Mouse (Mus musculus) E14TG2a.4 (cell line): ENCODE results near the gene Tpra1.

ENCODE experiments used
- CTCF ChIP-seq: conservative IDR thresholded peaks from 2 replicates; pipeline ENCODE4 v1.5.1; 2014; ENCODE audit warnings: low read length
- POU5F1 ChIP-seq: IDR thresholded peaks from 2 replicates; pipeline ENCODE4 v1.6.1; 2014; ENCODE audit warnings: low read length, borderline replicate concordance

DNA sequence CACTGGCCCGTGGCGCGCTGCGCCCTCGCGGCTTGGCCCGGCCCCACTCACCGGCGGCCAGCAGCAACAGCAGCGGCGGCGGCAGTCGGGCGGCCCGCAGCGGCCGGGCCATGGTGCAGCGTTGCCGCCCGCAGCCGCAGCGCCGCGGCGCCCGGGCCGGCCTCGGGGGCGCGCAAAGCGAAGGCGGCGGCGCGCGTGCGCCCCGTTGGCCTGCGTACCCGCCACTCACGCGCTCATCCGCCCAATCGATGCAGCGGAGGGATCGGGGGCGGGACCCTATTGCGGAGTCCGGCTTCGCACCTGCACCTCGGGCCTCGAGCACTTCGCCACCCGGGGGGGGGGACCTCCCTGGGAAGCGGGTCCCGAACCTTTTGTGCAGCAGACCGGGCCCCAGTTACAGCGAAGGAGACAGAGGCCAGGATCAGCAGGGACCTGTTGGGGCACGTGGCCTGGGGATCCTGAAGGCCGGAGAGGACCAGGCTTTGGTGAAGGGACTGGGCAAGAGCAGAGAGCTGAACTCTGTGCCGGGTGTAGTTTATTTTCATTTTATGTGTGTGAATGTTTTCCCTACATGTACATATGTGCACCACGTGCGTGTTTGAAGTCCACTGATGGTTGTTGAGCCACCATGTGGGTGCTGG is 27.1 kb upstream of the Tpra1 start, which contains the start of gene Podxl2:
- TF ChIP-seq CTCF (no peak), POU5F1 (no peak)
